Mouse (Mus musculus): ENCODE data around the gene Hspa1l.

GRCm38 (mm10) chr17:34994751-34995150 lies 22.2 kb downstream of the Hspa1l start:
- TF ChIP-seq CTCF (IDR thresholded peaks at IDR 0.05; ENCODE audit: control insufficient read depth, insufficient read depth, low read length) (no peak), POLR2A (IDR thresholded peaks at IDR 0.05; ENCODE audit: borderline replicate concordance, control insufficient read depth, low read depth, low read length) (no peak)
